Mouse (Mus musculus) embryonic facial prominence, embryonic 13.5 days (tissue): ENCODE results near the gene Rsg1. TPM values are rescaled to one million over a fixed set of nuclear protein-coding genes. Genes with fewer than 3 reads are reported as not detected.

Experiments used
- ATAC-seq: fragments of 200-750 bp; cut with Nextera tagmentation; 2 replicates; pipeline ENCODE4 v1.8.0; 2017; ENCODE audit warnings: low read depth; ENCODE audit not compliant: insufficient number of reproducible peaks, insufficient read depth, low FRiP score, low TSS enrichment
- H3K27ac ChIP-seq: fragments of 300-500 bp; sonication (generic); 2 replicates; pipeline ENCODE4 v1.5.1; 2015; ENCODE audit warnings: moderate library complexity, mild to moderate bottlenecking, inconsistent platforms
- H3K27me3 ChIP-seq: fragments of 300-500 bp; sonication (generic); 2 replicates; pipeline ENCODE4 v1.6.1; 2015; ENCODE audit warnings: mild to moderate bottlenecking, inconsistent platforms
- H3K36me3 ChIP-seq: fragments of 300-500 bp; sonication (generic); 2 replicates; pipeline ENCODE4 v1.6.1; 2015; ENCODE audit warnings: mild to moderate bottlenecking, inconsistent platforms
- H3K4me1 ChIP-seq: fragments of 300-500 bp; sonication (generic); 2 replicates; pipeline ENCODE4 v1.6.1; 2015; ENCODE audit warnings: inconsistent platforms
- H3K4me2 ChIP-seq: fragments of 300-500 bp; sonication (generic); 2 replicates; pipeline ENCODE4 v1.6.1; 2015; ENCODE audit warnings: moderate library complexity, mild to moderate bottlenecking, inconsistent platforms
- H3K4me3 ChIP-seq: fragments of 300-500 bp; sonication (generic); 2 replicates; pipeline ENCODE4 v1.5.1; 2015; ENCODE audit warnings: mild to moderate bottlenecking, inconsistent platforms
- H3K9ac ChIP-seq: fragments of 300-500 bp; sonication (generic); 2 replicates; pipeline ENCODE4 v1.6.1; 2015; ENCODE audit warnings: mild to moderate bottlenecking, inconsistent platforms
- H3K9me3 ChIP-seq: fragments of 300-500 bp; sonication (generic); 2 replicates; pipeline ENCODE4 v1.6.1; 2016; ENCODE audit warnings: inconsistent platforms
- WGBS: fragments of 180-500 bp; shearing (Covaris S2); methylation state at CpG from one replicate; pipeline ENCODE4 v1.1.7; 2015; ENCODE audit warnings: mixed read lengths; 5-methylcytosine and 5-hydroxymethylcytosine counted together
- polyA plus RNA-seq: library from polyadenylated mRNA; unstranded; fragments of >200 nt; fragmentation: Nextera tagmentation; extraction: Ambion mirVana; gene quantifications from 2 replicates; pipeline ENCODE4 v1.2.1, GENCODE M21; 2015

The Rsg1 gene
- polyA plus RNA-seq, 1 experiment from 2014 or later = 7.4 TPM

DNA sequence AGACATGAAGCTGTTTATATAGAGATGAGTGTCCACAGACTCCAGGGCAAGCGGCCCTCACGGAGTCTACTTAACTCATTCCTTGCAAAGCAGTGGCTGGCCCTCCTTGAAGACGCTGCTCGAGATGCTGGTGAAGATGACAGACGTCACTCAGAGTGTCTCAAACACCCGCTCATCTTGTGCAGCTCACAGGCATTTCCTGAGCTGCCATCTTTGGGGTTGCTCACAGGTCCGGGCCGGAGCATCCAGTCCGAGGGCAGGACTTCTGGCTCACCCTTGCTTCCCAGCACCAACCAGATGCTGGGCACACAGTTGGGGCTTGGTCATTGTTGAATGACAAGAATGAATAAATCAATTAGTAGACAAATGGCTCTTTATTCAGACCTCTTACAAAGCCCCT, 864 bp upstream of the Rsg1 start:
- Histone ChIP-seq H3K9ac (0 out of 2 replicates have a peak overlapping the region, but pooled peaks have one; percentile 46), H3K4me2 (peak overlapping the region; percentile 90; the same call in 1 of the 2 replicates), H3K27ac (peak overlapping the region; percentile 66), H3K27me3 (no peaks in the 10 kb centered on the region), H3K4me1 (peaks cover 19% of the 10 kb centered on the region), H3K9me3 (no peaks in the 10 kb centered on the region), H3K36me3 (no peaks in the 10 kb centered on the region), H3K4me3 (peak overlapping the region; percentile 61; the same call in 1 of the 2 replicates)
- ATAC-seq = no peak
- WGBS = 83% methylated on average over 9 of the region's 9 CpGs

DNA sequence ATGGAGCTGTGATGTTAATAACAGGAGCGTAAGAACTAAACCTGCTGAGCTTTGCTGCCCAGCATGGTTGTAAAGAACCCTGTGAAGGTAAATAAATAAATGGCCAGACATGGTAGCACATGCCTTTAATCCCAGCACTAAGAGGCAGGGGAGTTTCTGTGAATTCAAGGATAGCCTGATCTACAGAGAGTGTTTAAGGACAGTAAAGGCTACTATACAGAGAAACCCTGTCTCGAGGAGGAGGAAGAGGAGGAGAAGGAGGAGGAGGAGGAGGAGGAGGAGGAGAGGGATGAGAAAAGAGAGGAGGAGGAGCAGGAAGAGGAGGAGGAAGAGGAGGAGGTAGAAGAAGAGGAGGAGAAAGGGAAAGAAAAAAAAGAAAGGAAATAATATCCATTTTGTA, 414 bp upstream of the Rsg1 start:
- peak overlapping the region; percentile 90 for H3K4me2 ChIP-seq
- H3K4me3 ChIP-seq = peak overlapping the region; percentile 61
- H3K27ac ChIP-seq = peak overlapping the region; percentile 66
- no peaks in the 10 kb centered on the region for H3K9me3 ChIP-seq
- WGBS = 48% methylated on average over 2 of the region's 2 CpGs
- H3K36me3 ChIP-seq = 0 out of 2 replicates have a peak, but pooled peaks cover 4% of the 10 kb centered on the region
- 0 out of 2 replicates have a peak overlapping the region, but pooled peaks have one; percentile 46 for H3K9ac ChIP-seq
- ATAC-seq = no peak
- H3K27me3 ChIP-seq = no peaks in the 10 kb centered on the region
- peaks cover 19% of the 10 kb centered on the region for H3K4me1 ChIP-seq

DNA sequence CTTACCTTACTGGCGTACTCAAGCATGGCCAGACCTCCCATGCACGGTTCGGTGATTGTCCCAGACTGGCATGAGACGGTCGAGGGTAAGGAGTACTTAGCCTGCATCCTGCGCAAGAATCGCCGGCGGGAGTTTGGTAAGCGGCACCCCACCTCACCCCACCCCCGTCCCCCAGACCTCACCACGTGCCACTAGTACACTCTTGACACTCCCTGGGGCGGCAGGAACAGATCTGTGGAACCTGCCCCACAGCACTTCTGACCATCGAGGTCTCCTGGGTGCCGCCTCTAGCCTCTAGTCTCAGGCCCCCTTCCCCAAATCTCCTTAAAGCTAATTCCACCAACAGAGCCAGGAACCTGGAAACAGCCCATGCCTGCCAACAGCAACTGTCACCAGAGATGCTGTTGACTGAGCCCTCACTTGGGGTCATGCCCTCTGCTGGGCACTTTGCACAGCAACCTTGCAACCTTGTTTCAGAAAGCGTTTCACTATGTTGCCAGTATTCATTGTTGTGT, 638 bp downstream of the Rsg1 start:
- Histone ChIP-seq H3K4me2 (peak overlapping the region; percentile 90), H3K4me3 (peak overlapping the region; percentile 61), H3K9me3 (no peaks in the 10 kb centered on the region), H3K9ac (peak overlapping the region; percentile 75), H3K36me3 (peaks cover 6% of the 10 kb centered on the region; the same call in 1 of the 2 replicates), H3K27me3 (no peaks in the 10 kb centered on the region), H3K4me1 (peaks cover 19% of the 10 kb centered on the region), H3K27ac (peak overlapping the region; percentile 66)
- no peak; the same call in 1 of the 2 replicates for ATAC-seq
- 2% methylated on average over 16 of the region's 16 CpGs for WGBS

DNA sequence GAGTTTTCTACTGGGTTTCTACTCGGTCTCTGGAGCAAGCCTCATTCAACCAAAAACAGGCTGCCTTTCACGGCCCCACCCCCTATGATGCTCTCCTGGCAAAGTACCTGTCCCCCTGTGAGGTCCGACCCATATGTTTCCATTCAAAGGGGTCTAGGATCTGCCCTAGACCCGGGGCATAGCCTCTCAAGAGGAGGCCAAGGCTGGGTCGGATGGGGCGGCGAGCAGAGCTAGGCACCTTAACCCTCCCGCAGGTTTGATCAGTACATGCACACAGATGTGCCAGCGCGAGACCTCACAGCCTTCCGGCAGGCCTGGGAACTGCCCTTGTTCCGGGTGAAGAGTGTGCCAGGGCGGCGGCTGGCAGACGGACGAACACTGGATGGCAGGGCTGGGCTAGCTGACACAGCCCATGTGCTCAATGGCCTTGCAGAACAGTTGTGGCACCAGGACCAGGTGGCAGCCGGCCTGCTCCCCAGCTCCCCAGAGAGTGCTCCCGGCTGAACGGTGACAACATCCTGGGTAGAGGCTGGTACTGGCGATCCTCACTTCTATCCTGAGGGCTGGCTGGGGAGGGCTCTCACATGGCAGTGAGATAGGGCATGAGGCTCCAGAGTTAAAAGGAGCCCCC, 5.9 kb downstream of the Rsg1 start:
- WGBS = 90% methylated on average over 20 of the region's 20 CpGs

DNA sequence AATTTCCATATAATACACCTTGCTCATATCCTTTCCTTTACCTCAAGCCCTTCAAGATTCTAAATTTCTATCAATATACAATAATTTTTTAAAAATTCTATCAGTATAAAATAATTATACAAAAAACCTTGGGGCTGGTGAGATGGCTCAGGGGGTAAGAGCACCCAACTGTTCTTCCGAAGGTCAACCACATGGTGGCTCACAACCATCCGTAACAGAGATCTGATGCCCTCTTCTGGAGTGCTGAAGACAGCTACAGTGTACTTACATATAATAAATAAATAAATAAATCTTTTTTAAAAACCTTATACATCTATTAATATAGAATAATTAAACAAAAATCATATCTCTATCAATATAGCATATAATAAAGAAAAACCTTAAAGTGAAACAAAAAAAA, 8.1 kb downstream of the Rsg1 start:
- no peak overlapping the region for H3K4me3 ChIP-seq
- peaks cover 21% of the 10 kb centered on the region for H3K36me3 ChIP-seq
- H3K27me3 ChIP-seq = no peaks in the 10 kb centered on the region
- WGBS = 80% methylated on average over 2 of the region's 2 CpGs
- no peak overlapping the region for H3K27ac ChIP-seq
- no peak overlapping the region for H3K9ac ChIP-seq
- H3K9me3 ChIP-seq = no peaks in the 10 kb centered on the region
- H3K4me2 ChIP-seq = no peak overlapping the region
- no peaks in the 10 kb centered on the region for H3K4me1 ChIP-seq
- no peak for ATAC-seq

More for the DNA sequence above, 5.9 kb downstream of the Rsg1 start:
- Histone ChIP-seq H3K27ac (no peak overlapping the region), H3K9me3 (no peaks in the 10 kb centered on the region), H3K4me1 (peaks cover 3% of the 10 kb centered on the region), H3K36me3 (peaks cover 21% of the 10 kb centered on the region), H3K27me3 (no peaks in the 10 kb centered on the region), H3K4me3 (no peak overlapping the region), H3K9ac (no peak overlapping the region), H3K4me2 (no peak overlapping the region)
- no peak for ATAC-seq

DNA sequence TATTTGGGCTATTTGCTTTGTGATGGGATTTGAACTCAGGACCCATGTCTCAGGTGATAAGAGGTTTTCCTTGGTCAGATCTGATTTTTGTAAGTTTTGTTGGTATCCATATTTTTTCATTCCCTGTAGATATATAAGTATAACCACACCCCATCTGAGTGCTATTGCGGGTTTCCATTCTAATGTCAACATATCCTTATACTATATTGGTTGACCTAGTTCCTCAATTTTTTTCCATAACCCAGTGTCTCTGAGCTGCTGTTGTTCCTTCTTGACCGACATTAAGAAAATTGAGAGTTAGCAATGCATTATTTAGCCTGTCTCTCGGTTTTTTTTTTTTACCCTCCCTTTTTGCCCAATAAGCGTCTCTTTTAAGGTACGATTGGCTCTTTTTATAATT, 9.0 kb downstream of the Rsg1 start:
- no peaks in the 10 kb centered on the region for H3K27me3 ChIP-seq
- H3K4me1 ChIP-seq = no peaks in the 10 kb centered on the region
- no peak for ATAC-seq
- H3K4me3 ChIP-seq = no peak overlapping the region
- H3K9ac ChIP-seq = no peak overlapping the region
- WGBS = 86% methylated on average over 5 of the region's 5 CpGs
- H3K36me3 ChIP-seq = peaks cover 21% of the 10 kb centered on the region
- no peaks in the 10 kb centered on the region for H3K9me3 ChIP-seq
- no peak overlapping the region for H3K4me2 ChIP-seq
- no peak overlapping the region for H3K27ac ChIP-seq

DNA sequence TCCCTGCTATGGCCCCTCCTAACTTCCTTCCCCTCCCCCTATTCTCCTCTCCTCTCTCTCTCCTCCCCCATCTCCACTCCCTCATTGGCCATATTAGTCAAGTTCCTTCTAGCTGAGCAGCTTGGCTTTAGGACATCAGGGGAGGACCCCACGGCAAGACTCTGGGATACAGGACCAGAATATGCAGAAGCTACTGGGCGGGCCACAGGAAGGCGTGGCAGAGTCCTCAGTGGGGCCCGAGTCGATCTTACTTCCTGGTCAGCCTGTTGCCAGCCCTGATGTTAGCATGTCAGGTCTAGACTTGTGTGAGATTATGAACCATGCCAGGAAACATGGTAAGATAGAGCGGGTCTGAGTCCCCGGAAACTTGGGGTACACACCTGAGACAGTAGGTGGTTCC, 14.9 kb downstream of the Rsg1 start:
- Histone ChIP-seq H3K36me3 (no peaks in the 10 kb centered on the region), H3K9me3 (no peaks in the 10 kb centered on the region), H3K27ac (no peak overlapping the region), H3K4me3 (no peak overlapping the region), H3K4me1 (no peaks in the 10 kb centered on the region), H3K4me2 (no peak overlapping the region), H3K9ac (no peak overlapping the region), H3K27me3 (no peaks in the 10 kb centered on the region)
- 81% methylated on average over 7 of the region's 7 CpGs for WGBS
- ATAC-seq = no peak

DNA sequence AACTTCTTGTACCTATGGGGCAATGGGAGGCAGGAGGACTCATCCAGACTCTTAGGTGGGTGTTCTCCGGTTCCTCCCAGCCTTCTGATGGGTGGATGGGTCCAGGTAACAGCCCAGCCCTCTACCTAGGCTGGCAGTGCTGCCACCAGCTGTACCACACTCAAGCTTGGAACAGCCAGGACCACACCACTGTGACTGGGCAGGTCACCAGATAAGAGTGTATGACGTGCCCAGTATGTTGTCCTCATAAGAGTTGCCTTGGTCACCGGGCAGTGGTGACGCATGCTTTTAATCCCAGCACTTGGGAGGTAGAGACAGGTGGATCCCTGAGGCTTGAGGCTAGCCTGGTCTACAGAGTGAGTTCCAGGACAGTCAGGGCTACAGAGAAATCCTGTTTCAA, 19.4 kb downstream of the Rsg1 start:
- Histone ChIP-seq H3K27me3 (peaks cover 14% of the 10 kb centered on the region), H3K9ac (no peak overlapping the region), H3K4me3 (no peak overlapping the region), H3K9me3 (no peaks in the 10 kb centered on the region), H3K27ac (no peak overlapping the region), H3K4me1 (0 out of 2 replicates have a peak, but pooled peaks cover 3% of the 10 kb centered on the region), H3K36me3 (no peaks in the 10 kb centered on the region), H3K4me2 (no peak overlapping the region)
- WGBS = 91% methylated on average over 4 of the region's 4 CpGs
- no peak for ATAC-seq

DNA sequence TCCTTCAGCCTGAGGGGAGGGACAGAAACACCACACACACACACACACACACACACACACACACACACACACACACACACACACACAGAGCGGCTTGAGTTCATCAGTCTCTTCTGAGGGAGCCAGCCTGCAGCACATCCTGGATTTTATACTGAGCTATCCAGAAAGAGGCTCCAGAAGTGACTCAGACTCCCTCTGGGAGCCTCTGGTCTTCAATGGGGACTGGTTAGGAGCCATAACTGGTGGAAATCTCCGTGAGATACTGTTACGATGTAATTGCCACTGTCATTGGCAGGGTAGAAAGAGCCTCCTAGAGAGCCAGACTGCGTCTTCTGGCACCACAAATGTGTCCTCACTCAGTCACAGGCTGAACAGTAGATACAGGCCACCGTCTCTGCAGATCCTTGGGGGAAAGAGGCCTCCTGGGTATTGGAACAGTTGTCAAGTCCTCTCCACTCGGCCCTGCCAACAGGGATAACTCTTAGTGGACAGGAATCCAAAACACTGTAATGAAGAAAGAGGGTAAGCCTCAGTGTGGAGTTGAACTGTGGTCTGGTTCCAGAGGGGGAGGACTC, 21.9 kb downstream of the Rsg1 start:
- peaks cover 38% of the 10 kb centered on the region for H3K27me3 ChIP-seq
- H3K4me2 ChIP-seq = no peak overlapping the region
- H3K36me3 ChIP-seq = no peaks in the 10 kb centered on the region
- ATAC-seq = no peak
- no peak overlapping the region for H3K9ac ChIP-seq
- H3K4me3 ChIP-seq = no peak overlapping the region
- WGBS = 73% methylated on average over 6 of the region's 6 CpGs
- no peaks in the 10 kb centered on the region for H3K9me3 ChIP-seq
- peaks cover 25% of the 10 kb centered on the region for H3K4me1 ChIP-seq
- H3K27ac ChIP-seq = no peak overlapping the region

DNA sequence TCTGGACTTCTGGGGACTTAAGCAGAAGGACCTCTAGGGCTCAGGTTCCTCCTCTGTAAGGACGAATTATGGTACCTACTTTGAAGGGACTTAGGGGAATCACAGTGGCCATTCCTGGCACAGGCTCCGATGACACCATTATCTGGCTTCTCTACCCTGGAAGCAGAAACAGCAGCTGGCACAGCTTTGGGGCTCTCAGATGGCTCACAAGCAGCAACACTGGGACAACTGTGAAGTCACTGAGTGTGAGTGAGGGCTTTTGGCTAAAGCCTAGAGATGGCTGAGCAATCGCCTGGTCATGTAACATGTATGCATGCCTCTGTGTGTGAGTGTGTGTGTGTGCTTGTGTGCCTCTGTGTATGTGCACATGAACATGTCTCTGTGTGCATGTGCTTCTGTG, 23.1 kb downstream of the Rsg1 start:
- Histone ChIP-seq H3K27me3 (peaks cover 50% of the 10 kb centered on the region), H3K4me3 (no peak overlapping the region), H3K4me2 (no peak overlapping the region), H3K36me3 (no peaks in the 10 kb centered on the region), H3K27ac (no peak overlapping the region), H3K9me3 (no peaks in the 10 kb centered on the region), H3K4me1 (peaks cover 37% of the 10 kb centered on the region), H3K9ac (no peak overlapping the region)
- 67% methylated on average over 3 of the region's 3 CpGs for WGBS
- ATAC-seq = no peak

DNA sequence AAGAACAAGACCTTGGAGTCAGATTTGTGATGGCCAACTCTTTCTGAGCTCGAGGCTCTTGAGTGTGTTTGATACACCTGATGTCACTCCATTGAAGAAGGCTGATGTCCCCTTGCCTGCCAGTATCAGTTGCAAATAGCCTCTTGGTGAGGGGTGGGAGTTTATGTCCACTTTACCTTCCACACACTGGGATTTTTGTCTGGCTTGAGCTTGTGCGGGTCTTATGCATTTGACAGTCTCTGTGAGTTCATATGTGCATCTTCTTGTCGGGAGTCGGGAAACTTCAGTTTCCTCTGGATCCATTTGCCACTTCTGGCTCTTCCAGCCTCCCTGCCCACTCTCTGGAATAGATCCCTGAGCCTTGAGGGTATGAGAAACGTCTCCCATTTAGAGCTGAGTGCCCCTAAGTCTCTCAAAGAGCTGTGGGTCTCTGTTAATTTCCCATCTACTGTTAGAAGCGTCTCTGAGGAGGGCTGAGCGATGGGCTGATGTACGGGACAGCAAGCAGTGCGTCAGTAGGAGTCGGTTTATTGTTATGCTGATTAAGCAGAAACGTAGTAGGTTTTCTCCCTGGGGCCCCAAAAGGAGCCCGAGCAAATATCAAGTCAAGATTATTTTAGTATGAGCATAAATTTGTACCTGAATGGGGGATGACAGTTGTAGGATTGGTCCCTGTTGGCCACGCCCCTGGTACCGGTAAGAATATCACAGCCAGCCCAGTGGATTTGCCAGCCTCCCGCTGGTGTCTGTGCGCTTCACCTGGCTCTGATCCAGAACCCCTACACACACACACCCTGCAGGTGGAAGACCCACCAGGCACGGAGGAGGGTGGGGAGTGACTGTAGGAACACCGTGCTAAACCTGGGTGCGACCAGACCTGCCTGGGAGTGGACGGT, 25.0 kb downstream of the Rsg1 start:
- Histone ChIP-seq H3K4me2 (peak overlapping the region; percentile 74), H3K4me1 (peaks cover 55% of the 10 kb centered on the region), H3K9me3 (no peaks in the 10 kb centered on the region), H3K27ac (no peak overlapping the region), H3K36me3 (no peaks in the 10 kb centered on the region), H3K27me3 (peaks cover 61% of the 10 kb centered on the region), H3K9ac (peak overlapping the region; percentile 61), H3K4me3 (peak overlapping the region; percentile 50)
- ATAC-seq = no peak
- WGBS = 4% methylated on average over 20 of the region's 20 CpGs
